Mouse (Mus musculus) myocyte (in vitro differentiated cells): Measurements from ENCODE around the gene Ptcd1.

Experiments used
- POLR2A ChIP-seq: IDR thresholded peaks from one replicate; pipeline ENCODE4 v1.6.1; 2011; ENCODE audit warnings: low read depth, mild to moderate bottlenecking, control low read depth, moderate library complexity; ENCODE audit not compliant: insufficient read length
- POLR2AphosphoS2 ChIP-seq: IDR thresholded peaks from one replicate; pipeline ENCODE4 v1.6.1; 2011; ENCODE audit warnings: low read depth, control low read depth; ENCODE audit not compliant: insufficient read length
- TCF3 ChIP-seq: IDR thresholded peaks from one replicate; pipeline ENCODE4 v1.6.1; 2011; ENCODE audit warnings: low read depth, control low read depth; ENCODE audit not compliant: insufficient read length

DNA sequence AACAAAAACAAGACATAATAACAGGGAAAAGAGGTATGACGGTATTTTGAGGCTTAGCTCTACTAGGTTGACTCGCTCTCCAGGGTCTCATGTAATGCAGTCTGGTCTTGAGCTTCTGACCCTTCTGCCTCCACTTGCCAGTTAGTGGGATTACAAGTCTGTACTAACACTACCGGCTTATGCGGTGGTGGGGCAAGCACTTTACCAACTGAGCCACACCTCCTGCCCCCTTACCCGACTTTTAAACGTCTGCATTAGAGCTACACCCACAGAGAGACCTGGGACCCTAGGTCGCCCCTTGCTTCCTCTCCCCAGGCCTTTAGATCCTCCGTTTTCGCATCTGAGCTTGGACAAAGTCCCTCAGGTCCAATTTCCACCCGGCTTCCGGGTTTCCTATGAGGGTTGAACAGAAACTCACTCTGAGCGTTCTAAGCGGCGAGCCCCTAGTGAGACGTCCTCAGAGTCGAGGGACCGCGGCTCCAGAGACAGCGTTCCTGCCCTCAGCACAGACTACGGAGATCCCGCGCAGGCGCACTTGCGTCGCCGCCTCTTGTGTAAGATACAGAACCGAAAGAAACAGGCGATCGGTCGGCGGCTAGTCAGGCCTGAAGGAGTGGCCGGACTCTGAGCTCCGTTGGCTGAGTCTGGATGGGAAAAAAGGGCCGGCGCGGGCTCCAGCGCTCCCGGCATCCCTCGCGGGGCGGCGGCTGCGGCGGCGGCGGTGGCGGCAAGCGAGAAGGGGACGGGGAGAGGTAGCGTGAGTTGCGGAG lies at the start of gene Ptcd1, which contains the start of gene Cpsf4:
- TF ChIP-seq POLR2A, result peak; percentile 93
- TF ChIP-seq POLR2AphosphoS2, result peak; percentile 87
- TF ChIP-seq TCF3, result no peak
